Mouse (Mus musculus) stomach, postnatal 0 days (tissue): ENCODE results near the gene Fcor.

Source experiments
- CTCF ChIP-seq: IDR thresholded peaks from 2 replicates; pipeline ENCODE4 v1.5.1; 2016; ENCODE audit warnings: antibody characterized with exemption, low read depth, mild to moderate bottlenecking, moderate library complexity
- EP300 ChIP-seq: optimal IDR thresholded peaks from 2 replicates; pipeline ENCODE3; 2016; ENCODE audit warnings: antibody characterized with exemption

DNA sequence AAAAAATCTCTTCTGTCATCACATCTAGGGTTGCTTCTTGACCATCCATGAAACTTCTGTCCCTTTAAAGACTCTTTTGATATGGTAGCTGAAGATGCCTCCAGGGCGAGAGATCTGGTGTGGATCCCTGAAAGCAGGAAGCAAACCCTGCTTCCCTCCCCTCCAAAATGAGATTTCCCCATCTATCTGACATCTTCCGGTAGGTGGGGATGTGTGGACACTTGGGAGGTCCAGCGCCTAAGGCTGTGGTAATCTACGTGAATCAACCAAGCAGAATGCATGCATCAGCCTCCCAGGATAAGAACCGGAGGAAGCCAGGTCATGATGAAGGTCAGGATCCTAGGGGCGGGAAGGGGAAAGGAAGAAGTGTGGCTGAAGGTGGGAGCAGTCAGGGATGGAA, 6.7 kb downstream of the Fcor start, which contains the start of gene Mcemp1:
- TF ChIP-seq CTCF = no peak
- TF ChIP-seq EP300 = no peak
